Mouse (Mus musculus) liver, embryonic 14.5 days (tissue): Measurements from ENCODE around the gene Samhd1.

Experiments used
- CTCF ChIP-seq: IDR thresholded peaks from 2 replicates; pipeline ENCODE4 v1.5.1; 2016; ENCODE audit warnings: antibody characterized with exemption, low read depth, control low read depth
- EP300 ChIP-seq: IDR thresholded peaks from 2 replicates; pipeline ENCODE4 v1.6.1; 2016; ENCODE audit warnings: antibody characterized with exemption, low read depth

DNA sequence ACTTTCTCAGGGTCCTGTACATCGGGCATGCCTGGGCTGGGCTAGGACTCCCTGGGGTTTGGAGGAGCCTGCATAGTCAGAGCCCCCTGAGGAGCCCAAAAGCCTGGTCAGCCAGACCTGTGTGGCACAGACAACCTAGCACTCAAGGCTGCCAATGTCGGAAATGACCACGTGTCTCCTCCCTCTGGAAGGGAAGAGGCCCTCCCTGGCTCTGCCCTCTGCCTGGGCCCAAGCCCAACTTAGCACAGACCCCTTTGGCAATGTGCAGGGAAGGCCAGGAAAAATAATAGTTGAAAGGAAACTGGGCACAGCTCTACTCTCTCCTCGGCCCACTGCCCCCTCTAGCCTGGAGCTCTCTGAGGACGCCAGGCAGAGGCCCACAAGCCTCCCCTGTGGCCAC is 80.2 kb downstream of the Samhd1 start:
- TF ChIP-seq EP300 (no peak), CTCF (no peak)
